ENCODE assay signal across 18 mouse cellular contexts in genomic region chr4:23832385-23833164, GRCm38 (mm10).
DNase-seq lines count a peak whose midpoint lies in the region; ATAC-seq and TF ChIP-seq lines count a peak whose summit lies in the region.
"Had no signal": no experiment of that assay in that cellular context is flagged by ENCODE, and none has a peak within 500 bp of the region (broad histone marks: within the 10 kb centered on the region; RNA-seq: fewer than 3 reads in every experiment).

No protein-coding gene starts in this region.

- peak; percentile 95 for ATAC-seq in forebrain, postnatal 0 days
- ATAC-seq: liver, postnatal 0 days had no signal

- no peaks in the 10 kb centered on the region for H3K36me3 ChIP-seq in heart, embryonic 10.5 days
- H3K36me3 ChIP-seq in forebrain, postnatal 0 days (ENCODE audit: insufficient read depth) = no peaks in the 10 kb centered on the region
- H3K36me3 ChIP-seq: G1E; heart, embryonic 13.5 days; hindbrain, embryonic 13.5 days; limb, embryonic 15.5 days; midbrain, embryonic 12.5 days had no signal

- no peaks in the 10 kb centered on the region for H3K27me3 ChIP-seq in heart, embryonic 10.5 days (ENCODE audit: insufficient read depth, poor library complexity, severe bottlenecking)
- no peaks in the 10 kb centered on the region for H3K27me3 ChIP-seq in forebrain, postnatal 0 days (ENCODE audit: insufficient read depth, low read length)
- H3K27me3 ChIP-seq: heart, embryonic 13.5 days; hindbrain, embryonic 13.5 days; limb, embryonic 15.5 days; midbrain, embryonic 12.5 days had no signal

- H3K4me1 ChIP-seq in heart, embryonic 10.5 days = no peaks in the 10 kb centered on the region
- no peaks in the 10 kb centered on the region for H3K4me1 ChIP-seq in forebrain, postnatal 0 days (ENCODE audit: insufficient read depth)
- H3K4me1 ChIP-seq: heart, embryonic 13.5 days; hindbrain, embryonic 13.5 days; limb, embryonic 15.5 days had no signal

- H3K9ac ChIP-seq in forebrain, postnatal 0 days = no peak overlapping the region
- H3K9ac ChIP-seq: heart, embryonic 13.5 days; hindbrain, embryonic 13.5 days; limb, embryonic 15.5 days; liver, postnatal 0 days; midbrain, embryonic 12.5 days had no signal

- peak; percentile 2 to 5 for DNase-seq in heart, postnatal 14 days
- DNase-seq in heart, embryonic 10.5 days (ENCODE audit: low spot score) = no peak
- peak; percentile 7 for DNase-seq in left cerebral cortex, postnatal 4 days
- DNase-seq in left cerebral cortex, adult 9 months (ENCODE audit: low spot score in 2 of 2) = no peak
- peak; percentile 81 for DNase-seq in brain, embryonic 18.5 days (ENCODE audit: low read depth, low spot score)
- DNase-seq in forebrain, postnatal 0 days = peak; percentile 81
- no peak for DNase-seq in urinary bladder, adult 18-20 months (ENCODE audit: low spot score in 2 of 2)
- DNase-seq: adrenal gland, adult 8-10 months; cerebellum, adult 9-11 months; kidney, adult 18-20 months; kidney, postnatal 14 days; liver, postnatal 0 days; lung, postnatal 36 days had no signal

- 66% methylated on average over 7 of the region's 7 CpGs for WGBS in heart, embryonic 10.5 days
- 25% methylated on average over 7 of the region's 7 CpGs for WGBS in forebrain, postnatal 0 days

- no peak overlapping the region for H3K4me2 ChIP-seq in forebrain, postnatal 0 days (ENCODE audit: low read depth)
- H3K4me2 ChIP-seq: heart, embryonic 13.5 days; hindbrain, embryonic 13.5 days; limb, embryonic 15.5 days; midbrain, embryonic 12.5 days had no signal

- no peak overlapping the region for H3K27ac ChIP-seq in heart, embryonic 10.5 days
- H3K27ac ChIP-seq in forebrain, postnatal 0 days (ENCODE audit: low read depth, low read length) = no peak overlapping the region
- H3K27ac ChIP-seq: heart, embryonic 13.5 days; hindbrain, embryonic 13.5 days; limb, embryonic 15.5 days; midbrain, embryonic 12.5 days had no signal

- intact Hi-C loops in heart, postnatal 14 days (cut with DNase I) = no loop called here
- intact Hi-C loops in left cerebral cortex, postnatal 4 days (cut with DNase I) = no loop called here

- TF ChIP-seq CTCF in forebrain, postnatal 0 days (IDR thresholded peaks at IDR 0.05; ENCODE audit: low read depth) = no peak

- no peaks in the 10 kb centered on the region for H3K9me3 ChIP-seq in heart, embryonic 10.5 days
- H3K9me3 ChIP-seq in forebrain, postnatal 0 days (ENCODE audit: low read length) = no peaks in the 10 kb centered on the region
- H3K9me3 ChIP-seq: G1E; heart, embryonic 13.5 days; hindbrain, embryonic 13.5 days; limb, embryonic 15.5 days; midbrain, embryonic 12.5 days had no signal

- H3K4me3 ChIP-seq in heart, embryonic 10.5 days = no peak overlapping the region
- H3K4me3 ChIP-seq in forebrain, postnatal 0 days (ENCODE audit: low read depth, low read length) = no peak overlapping the region
- H3K4me3 ChIP-seq: heart, embryonic 13.5 days; hindbrain, embryonic 13.5 days; limb, embryonic 15.5 days; midbrain, embryonic 12.5 days had no signal

Comparison
In these comparisons a context has a peak if more than half of its experiments do, and no peak if none do; other contexts are left out.
1. DNase-seq: peak in heart, postnatal 14 days (2 of 2), left cerebral cortex, postnatal 4 days (single experiment), brain, embryonic 18.5 days (single experiment) and forebrain, postnatal 0 days (single experiment); none in heart, embryonic 10.5 days (single experiment), left cerebral cortex, adult 9 months (0 of 2) and urinary bladder, adult 18-20 months (0 of 2).